12 mouse cellular contexts compared by ENCODE assay signal in genomic region chr13:101551068-101551467, GRCm38 (mm10).
A peak's percentile ranks its signal among the peaks of the same experiment; 100 is the strongest.
DNase-seq lines count a peak whose midpoint lies in the region; ATAC-seq lines count a peak whose summit lies in the region.
"Had no signal": no experiment of that assay in that cellular context is flagged by ENCODE, and none has a peak within 500 bp of the region (broad histone marks: within the 10 kb centered on the region; RNA-seq: fewer than 3 reads in every experiment).

No protein-coding gene starts in this region.

- 0 out of 2 replicates have a peak overlapping the region, but pooled peaks have one; percentile 13 for H3K4me3 ChIP-seq in liver, embryonic 13.5 days (replicated peaks)
- H3K4me3 ChIP-seq: forebrain, embryonic 10.5 days; hindbrain, embryonic 10.5 days; megakaryocyte, embryonic 14.5 days had no signal

- H3K27ac ChIP-seq in liver, embryonic 13.5 days: peak overlapping the region; percentile 99
- H3K27ac ChIP-seq: forebrain, embryonic 10.5 days; hindbrain, embryonic 10.5 days had no signal

- H3K27me3 ChIP-seq in liver, embryonic 13.5 days: no peaks in the 10 kb centered on the region
- H3K27me3 ChIP-seq: megakaryocyte, embryonic 14.5 days had no signal

- ATAC-seq in liver, embryonic 13.5 days (ENCODE audit: low read depth): peak; percentile 85

- H3K4me1 ChIP-seq in liver, embryonic 13.5 days (replicated peaks): peaks cover 84% of the 10 kb centered on the region

- H3K4me2 ChIP-seq in liver, embryonic 13.5 days: peak overlapping the region; percentile 64

- H3K36me3 ChIP-seq in liver, embryonic 13.5 days: no peaks in the 10 kb centered on the region
- H3K36me3 ChIP-seq: forebrain, embryonic 10.5 days; hindbrain, embryonic 10.5 days had no signal

- DNase-seq in spleen, adult 12 weeks (ENCODE audit: low spot score): peak; percentile 68
- DNase-seq in spleen, adult 18-20 months: no peak
- peak; percentile 68 for DNase-seq in cerebellum, adult 9-10 months
- peak; percentile 84 for DNase-seq in liver, embryonic 13.5 days
- no peak for DNase-seq in ovary, adult 18-20 months (ENCODE audit: low spot score)
- no peak for DNase-seq in kidney, postnatal 10 days
- DNase-seq in thymus, postnatal 0 days (ENCODE audit: low spot score): no peak
- DNase-seq: kidney, postnatal 4 days; retina, postnatal 1 day had no signal

- 24% methylated on average over 6 of the region's 6 CpGs for WGBS in liver, embryonic 13.5 days (ENCODE audit: insufficient replicate concordance)

- peak overlapping the region; percentile 68 for H3K9ac ChIP-seq in liver, embryonic 13.5 days

- no peaks in the 10 kb centered on the region for H3K9me3 ChIP-seq in liver, embryonic 13.5 days (replicated peaks)
- H3K9me3 ChIP-seq: forebrain, embryonic 10.5 days; hindbrain, embryonic 10.5 days; megakaryocyte, embryonic 14.5 days had no signal

Comparison
In these comparisons a context has a peak if more than half of its experiments do, and no peak if none do; other contexts are left out.
1. DNase-seq: peak in spleen, adult 12 weeks (single experiment), cerebellum, adult 9-10 months (single experiment) and liver, embryonic 13.5 days (single experiment); none in spleen, adult 18-20 months (0 of 2), ovary, adult 18-20 months (single experiment), kidney, postnatal 10 days (single experiment) and thymus, postnatal 0 days (single experiment).